17 mouse cellular contexts compared by ENCODE assay signal in the genomic region with DNA sequence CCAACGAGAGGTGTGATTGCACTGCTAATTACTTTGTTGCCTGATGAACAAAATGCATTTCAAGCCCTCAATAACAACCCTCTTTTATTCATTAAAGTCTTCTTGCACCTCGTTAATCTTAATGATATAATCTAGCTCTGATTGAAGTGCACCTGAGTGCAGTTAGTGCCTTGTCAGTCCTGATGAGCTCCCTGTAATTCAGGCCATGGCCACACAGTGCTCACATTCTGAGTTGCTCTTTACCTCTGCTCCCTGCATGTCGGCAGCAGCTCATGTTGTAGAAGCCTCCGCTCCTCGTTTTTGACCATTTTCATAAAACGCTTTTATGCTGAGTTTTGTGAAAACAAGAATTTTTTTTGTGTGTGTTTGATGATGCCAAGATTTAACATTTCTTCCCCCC. TPM values are rescaled to one million over a fixed set of nuclear protein-coding genes. Genes with fewer than 3 reads are reported as not detected.
"Had no signal": no experiment of that assay in that cellular context is flagged by ENCODE, and none has a peak within 500 bp of the region (broad histone marks: within the 10 kb centered on the region; RNA-seq: fewer than 3 reads in every experiment).

No protein-coding gene starts in this region.

- H3K9ac ChIP-seq: liver, embryonic 13.5 days; liver, postnatal 0 days; lung, embryonic 15.5 days had no signal

- H3K27me3 ChIP-seq: liver, embryonic 13.5 days; lung, embryonic 15.5 days had no signal

- H3K4me1 ChIP-seq: liver, embryonic 13.5 days; lung, embryonic 15.5 days had no signal

- ATAC-seq: intestine, postnatal 0 days; liver, postnatal 0 days; midbrain, embryonic 16.5 days had no signal

- H3K4me3 ChIP-seq: liver, embryonic 13.5 days; lung, embryonic 15.5 days; megakaryocyte, embryonic 14.5 days had no signal

- H3K9me3 ChIP-seq: liver, embryonic 13.5 days; lung, embryonic 15.5 days had no signal

- H3K27ac ChIP-seq: liver, embryonic 13.5 days; lung, embryonic 15.5 days; macrophage had no signal

- H3K4me2 ChIP-seq: liver, embryonic 13.5 days; lung, embryonic 15.5 days; midbrain, embryonic 11.5 days had no signal

- H3K36me3 ChIP-seq: liver, embryonic 13.5 days; lung, embryonic 15.5 days had no signal

- DNase-seq: kidney, adult 8-10 months; kidney, postnatal 25 days; layer of hippocampus, adult 9-11 months; liver; liver, embryonic 13.5 days; liver, postnatal 0 days; lung, postnatal 14 days; right cerebral cortex, postnatal 14 days; thymus, postnatal 4 days had no signal

RNA-seq across cellular contexts. Expression of gene Ckmt2, which starts 53.0 kb away (rescaled TPM):
- total RNA-seq: left cerebral cortex, postnatal 36 days; neutrophil, adult 5-6 weeks had no signal
- polyA plus RNA-seq: liver, embryonic 13.5 days; macrophage; midbrain, embryonic 11.5 days; midbrain, embryonic 16.5 days had no signal
